Mouse (Mus musculus): ENCODE results near the gene Wwox. TPM values are rescaled to one million over a fixed set of nuclear protein-coding genes. Genes with fewer than 3 reads are reported as not detected.

Gene Wwox
- total and polyA plus RNA-seq, 3 experiments: 7.6 to 61.8 (median 12.2) TPM

DNA sequence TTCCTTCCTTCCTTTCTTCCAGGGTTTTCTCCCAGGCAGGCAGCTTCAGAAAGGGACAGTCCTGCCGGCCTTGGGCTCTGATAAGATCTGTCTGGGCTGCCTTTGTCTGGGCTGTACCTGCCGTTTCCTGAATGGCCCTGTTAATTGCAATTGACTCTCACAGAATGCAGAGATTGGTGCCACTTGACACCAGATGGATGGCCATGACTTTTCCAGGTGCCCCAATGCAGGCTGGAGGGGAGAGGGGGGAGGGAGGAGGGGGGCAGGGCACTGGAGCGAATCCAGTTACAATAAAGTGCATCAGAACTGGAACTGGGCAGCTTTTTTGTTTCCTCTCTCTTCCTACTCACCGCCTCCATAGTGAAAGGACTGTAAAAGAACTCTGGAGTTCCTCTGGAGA, 443.0 kb downstream of the Wwox start:
- Histone ChIP-seq H3K27me3 (ENCODE audit: control insufficient read depth in 1 of 2, insufficient read depth in 2 of 2, low read length in 2 of 2) (no peaks in the 10 kb centered on the region), H3K4me3 (ENCODE audit: control insufficient read depth in 1 of 2, insufficient read depth in 1 of 2, low read depth in 2 of 2, low read length in 2 of 2) (no peak overlapping the region), H3K79me2 (ENCODE audit: control insufficient read depth, insufficient read depth, low read length, poor library complexity) (no peaks in the 10 kb centered on the region), H3K36me3 (ENCODE audit: control insufficient read depth in 1 of 2, insufficient read depth in 2 of 2, low read length in 2 of 2) (no peaks in the 10 kb centered on the region), H3K27ac (ENCODE audit: control insufficient read depth, low read depth, low read length) (no peak overlapping the region), H3K9ac (ENCODE audit: control insufficient read depth, low read depth, low read length, poor library complexity, severe bottlenecking) (no peak overlapping the region), H3K4me1 (ENCODE audit: control insufficient read depth in 1 of 2, insufficient read depth in 2 of 2, low read length in 2 of 2) (no peaks in the 10 kb centered on the region), H3K9me3 (replicated peaks; ENCODE audit: insufficient read depth, low read length) (no peaks in the 10 kb centered on the region)
- TF ChIP-seq SMC3 (IDR thresholded peaks at IDR 0.05; ENCODE audit: low read depth, low read length): no peak
- no peak for TF ChIP-seq CHD2 (IDR thresholded peaks at IDR 0.05; ENCODE audit: low read length)
- no peak for TF ChIP-seq ELF1 (IDR thresholded peaks at IDR 0.05; ENCODE audit: low read depth, low read length)
- no peak for TF ChIP-seq ETS1 (IDR thresholded peaks at IDR 0.05; ENCODE audit: low read depth, low read length)
- no peak for TF ChIP-seq MAX (IDR thresholded peaks at IDR 0.05; ENCODE audit: low read length)
- TF ChIP-seq USF2 (IDR thresholded peaks at IDR 0.05; ENCODE audit: borderline replicate concordance in 1 of 2, insufficient read depth in 1 of 2, low read depth in 1 of 2, low read length in 2 of 2): no peak
- no peak for TF ChIP-seq TCF12 (IDR thresholded peaks at IDR 0.05; ENCODE audit: low read depth, low read length)
- TF ChIP-seq MYC (IDR thresholded peaks at IDR 0.05; ENCODE audit: low read depth, low read length): no peak
- TF ChIP-seq SIN3A (IDR thresholded peaks at IDR 0.05; ENCODE audit: low read length): no peak
- TF ChIP-seq EP300 (IDR thresholded peaks at IDR 0.05; ENCODE audit: low read depth in 1 of 2, low read length in 2 of 2): no peak
- no peak for TF ChIP-seq POLR2AphosphoS2 (IDR thresholded peaks at IDR 0.05; ENCODE audit: low read length)
- TF ChIP-seq KAT2A (conservative IDR thresholded peaks at IDR 0.05; ENCODE audit: low read depth, low read length): no peak
- TF ChIP-seq RCOR1 (IDR thresholded peaks at IDR 0.05; ENCODE audit: low read depth, low read length): no peak
- no peak for TF ChIP-seq ZKSCAN1 (IDR thresholded peaks at IDR 0.05; ENCODE audit: low read depth, low read length)
- no peak for TF ChIP-seq GATA1 (IDR thresholded peaks at IDR 0.05; ENCODE audit: low read depth, low read length)
- no peak for TF ChIP-seq POLR2AphosphoS5 (IDR thresholded peaks at IDR 0.05; ENCODE audit: borderline replicate concordance, low read depth, low read length)
- DNase-seq (ENCODE audit: low read depth, low spot score): no peak

DNA sequence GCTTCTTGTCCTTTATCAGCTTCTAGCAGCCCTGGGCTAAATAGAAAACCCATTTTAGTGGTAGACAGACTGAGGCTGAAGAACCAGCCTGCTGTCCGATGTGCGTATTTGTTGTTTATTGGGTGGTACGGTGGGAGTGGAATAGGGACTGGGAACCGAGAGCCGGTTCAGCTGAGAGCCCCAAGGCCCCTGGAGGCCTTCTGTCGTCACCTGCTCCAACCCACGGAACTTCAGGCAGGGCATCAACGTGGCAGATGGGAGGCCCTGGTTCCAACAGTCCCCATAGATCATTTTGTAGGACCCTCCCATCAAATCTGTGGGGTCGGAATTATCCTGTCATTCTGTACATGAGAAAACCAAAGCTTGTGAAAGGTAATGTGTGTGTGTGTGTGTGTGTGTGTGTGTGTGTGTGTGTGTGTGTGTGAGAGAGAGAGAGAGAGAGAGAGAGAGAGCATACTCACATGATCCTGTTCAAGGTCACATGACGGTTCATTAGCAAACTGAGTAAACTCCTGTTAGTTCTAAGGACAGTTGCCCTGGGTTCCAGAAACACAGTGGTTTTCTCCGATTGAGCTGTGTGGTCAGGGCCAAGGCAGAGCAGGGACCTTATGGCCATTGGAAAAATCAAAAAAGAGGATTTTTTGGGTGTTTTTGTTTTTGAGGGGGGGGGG, 443.6 kb downstream of the Wwox start:
- no peaks in the 10 kb centered on the region for H3K79me2 ChIP-seq (ENCODE audit: control insufficient read depth, insufficient read depth, low read length, poor library complexity)

More for the DNA sequence above, 443.6 kb downstream of the Wwox start:
- DNase-seq (ENCODE audit: low read depth, low spot score): no peak
- TF ChIP-seq TAL1 (IDR thresholded peaks at IDR 0.05; ENCODE audit: low read length): no peak
- TF ChIP-seq MAX (IDR thresholded peaks at IDR 0.05; ENCODE audit: low read length): no peak
- no peak for TF ChIP-seq BHLHE40 (IDR thresholded peaks at IDR 0.05; ENCODE audit: borderline replicate concordance, low read depth, low read length)
- TF ChIP-seq KAT2A (conservative IDR thresholded peaks at IDR 0.05; ENCODE audit: low read depth, low read length): no peak
- Histone ChIP-seq H3K4me1 (ENCODE audit: control insufficient read depth in 1 of 2, insufficient read depth in 2 of 2, low read length in 2 of 2) (no peaks in the 10 kb centered on the region), H3K4me3 (ENCODE audit: control insufficient read depth in 1 of 2, insufficient read depth in 1 of 2, low read depth in 2 of 2, low read length in 2 of 2) (no peak overlapping the region), H3K27ac (ENCODE audit: control insufficient read depth, low read depth, low read length) (no peak overlapping the region), H3K27me3 (ENCODE audit: control insufficient read depth in 1 of 2, insufficient read depth in 2 of 2, low read length in 2 of 2) (no peaks in the 10 kb centered on the region), H3K9ac (ENCODE audit: control insufficient read depth, low read depth, low read length, poor library complexity, severe bottlenecking) (no peak overlapping the region), H3K36me3 (ENCODE audit: control insufficient read depth in 1 of 2, insufficient read depth in 2 of 2, low read length in 2 of 2) (no peaks in the 10 kb centered on the region), H3K9me3 (replicated peaks; ENCODE audit: insufficient read depth, low read length) (no peaks in the 10 kb centered on the region)
